Mouse (Mus musculus): ENCODE data around the gene Cryba2.

The Cryba2 gene

DNA sequence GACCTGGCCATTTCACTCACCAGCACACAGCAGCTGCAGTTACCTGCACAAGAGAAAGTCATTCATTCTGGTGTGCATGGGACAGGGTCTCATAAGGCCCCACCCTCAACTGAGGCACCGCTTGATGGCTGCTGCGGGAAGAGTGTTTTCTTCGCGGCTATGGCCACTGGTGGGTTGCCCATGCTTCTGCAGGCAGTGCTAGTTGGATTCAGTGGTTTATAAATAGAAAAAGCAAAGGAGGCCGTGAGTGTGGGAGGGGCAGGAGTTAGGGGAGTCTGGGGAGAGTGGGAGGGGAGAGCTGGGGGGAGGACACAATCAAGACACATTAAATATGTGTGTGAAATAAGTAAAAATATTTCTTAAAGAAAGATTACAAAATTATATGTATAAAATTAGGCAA is 49.9 kb downstream of the Cryba2 start:
- no peak for DNase-seq

Data from kidney, adult 9 months (tissue).